Mouse (Mus musculus) thymus, postnatal 14 days (tissue): Measurements from ENCODE around the gene Krt24.

Experiments used
- DNase-seq: peaks from one replicate; pipeline ENCODE4 v3.0.0; 2021

Krt24 gene

GRCm38 (mm10) chr11:99284833-99285312 is at the start of gene Krt24:
Gene Krt24 (minus strand): TSS chr11:99285262.
- no peak for DNase-seq

GRCm38 (mm10) chr11:99333426-99333825 is 48.4 kb upstream of the Krt24 start:
- no peak for DNase-seq

GRCm38 (mm10) chr11:99329655-99330054 is 44.6 kb upstream of the Krt24 start:
- DNase-seq = no peak

- no peak for DNase-seq
These were observed 37.8 kb upstream of the Krt24 start, which contains the start of gene Krt25 for GRCm38 (mm10) chr11:99322851-99323250. Gene Krt25 (minus strand): TSS chr11:99322951.

GRCm38 (mm10) chr11:99321094-99321493 is 36.0 kb upstream of the Krt24 start:
- no peak for DNase-seq

GRCm38 (mm10) chr11:99319127-99319526 is 34.1 kb upstream of the Krt24 start:
- DNase-seq = no peak

GRCm38 (mm10) chr11:99316543-99316942 is 31.5 kb upstream of the Krt24 start:
- DNase-seq = no peak

- no peak for DNase-seq
These were observed 29.5 kb upstream of the Krt24 start for GRCm38 (mm10) chr11:99314594-99314993.

- peak; percentile 27 for DNase-seq
These were observed 25.8 kb upstream of the Krt24 start for GRCm38 (mm10) chr11:99310882-99311281.

- DNase-seq = peak; percentile 64
These were observed 22.5 kb upstream of the Krt24 start for GRCm38 (mm10) chr11:99307579-99307978.

GRCm38 (mm10) chr11:99295039-99295438 is 10.0 kb upstream of the Krt24 start:
- DNase-seq = no peak

GRCm38 (mm10) chr11:99292846-99293245 is 7.8 kb upstream of the Krt24 start:
- peak; percentile 61 for DNase-seq

- DNase-seq = no peak
These were observed 1.1 kb downstream of the Krt24 start for GRCm38 (mm10) chr11:99284011-99284410.

GRCm38 (mm10) chr11:99283334-99283733 is 1.7 kb downstream of the Krt24 start:
- DNase-seq = no peak

- DNase-seq = no peak
These were observed 3.9 kb downstream of the Krt24 start for GRCm38 (mm10) chr11:99281116-99281515.

GRCm38 (mm10) chr11:99279986-99280385 is 5.1 kb downstream of the Krt24 start:
- DNase-seq = no peak

- no peak for DNase-seq
These were observed 8.3 kb downstream of the Krt24 start for GRCm38 (mm10) chr11:99276786-99277185.

GRCm38 (mm10) chr11:99275624-99276023 is 9.4 kb downstream of the Krt24 start:
- DNase-seq = no peak

GRCm38 (mm10) chr11:99272721-99273120 is 12.3 kb downstream of the Krt24 start:
- no peak for DNase-seq

GRCm38 (mm10) chr11:99269192-99269591 is 15.9 kb downstream of the Krt24 start:
- no peak for DNase-seq

- no peak for DNase-seq
These were observed 19.3 kb downstream of the Krt24 start for GRCm38 (mm10) chr11:99265796-99266195.

GRCm38 (mm10) chr11:99265220-99265619 is 19.8 kb downstream of the Krt24 start:
- DNase-seq = no peak

- no peak for DNase-seq
These were observed 28.8 kb downstream of the Krt24 start for GRCm38 (mm10) chr11:99256213-99256612.

- DNase-seq = peak; percentile 9
These were observed 29.7 kb downstream of the Krt24 start for GRCm38 (mm10) chr11:99255316-99255715.

GRCm38 (mm10) chr11:99253893-99254292 is 31.2 kb downstream of the Krt24 start:
- DNase-seq = no peak

- no peak for DNase-seq
These were observed 32.4 kb downstream of the Krt24 start for GRCm38 (mm10) chr11:99252671-99253070.
